Mouse (Mus musculus) embryonic stem cell, embryonic (primary cell): ENCODE data around the gene Dgki.

ENCODE experiments used
- CTCF ChIA-PET, 4 experiments: fragments of 300-600 bp in 2 of 4; fragments of 350-600 bp in 2 of 4; sonication (Branson Sonifier 250); formaldehyde crosslinking; loops; one replicate each; lab custom pipeline; 2022; ENCODE audit warnings: inconsistent platforms in 2 of 4; lab: Charles Lee
- POLR2A ChIA-PET, 4 experiments: fragments of 300-600 bp in 2 of 4; fragments of 350-600 bp in 2 of 4; sonication (Branson Sonifier 250); formaldehyde crosslinking; loops; one replicate each; lab custom pipeline; 2022; ENCODE audit warnings: antibody characterized with exemption in 4 of 4, inconsistent platforms in 1 of 4; lab: Charles Lee

Gene Dgki

GRCm38 (mm10) chr6:37026343-37027243, 273.4 kb downstream of the Dgki start:
- ChIA-PET POLR2A (interaction anchor here in 1 of 4 experiments (0.6 kb wide), 1 partner anchor 627 kb away, joined by 4 read pairs; no protein-coding TSS in a partner anchor), CTCF (no interaction called here)

- ChIA-PET CTCF (no interaction called here), POLR2A (no interaction called here)
Observed at GRCm38 (mm10) chr6:37016046-37016445, 283.9 kb downstream of the Dgki start.

DNA sequence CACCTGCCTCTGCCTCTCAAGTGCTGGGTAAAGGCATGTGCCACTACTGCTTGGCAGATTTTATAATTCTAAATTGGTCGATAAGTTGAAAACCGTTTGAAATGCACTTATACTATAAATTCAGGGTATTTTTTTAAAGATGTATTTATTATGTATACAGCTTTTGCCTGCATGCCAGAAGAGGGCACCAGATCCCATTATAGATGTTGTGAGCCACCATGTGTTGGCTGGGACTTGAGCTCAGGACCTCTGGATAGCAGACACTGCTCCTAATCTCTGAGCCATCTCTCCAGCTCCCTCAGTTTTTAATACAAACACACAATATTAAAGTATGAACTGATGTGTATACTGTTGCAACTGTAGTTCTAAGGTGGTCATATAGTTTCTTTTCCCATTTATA, 288.4 kb downstream of the Dgki start:
- CTCF ChIA-PET, result no interaction called here
- POLR2A ChIA-PET, result no interaction called here

DNA sequence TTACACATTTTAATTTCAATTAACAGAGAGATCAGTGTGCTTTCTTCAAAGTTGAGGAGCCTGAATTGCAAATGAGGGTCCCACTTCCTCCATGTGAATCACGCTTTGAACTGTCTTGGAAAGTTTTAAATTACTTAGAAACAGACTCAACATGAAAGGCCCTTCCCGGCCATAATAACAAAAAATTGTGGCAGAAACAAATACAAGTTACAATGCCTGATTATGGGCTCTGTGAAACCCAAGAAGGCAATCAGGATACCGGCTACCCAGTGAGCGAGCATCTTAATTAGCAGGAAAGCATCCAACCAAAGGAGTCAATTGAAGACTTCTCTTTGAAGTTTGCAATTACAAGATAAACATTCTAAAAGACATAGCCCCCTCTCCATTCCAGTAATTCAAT, 292.4 kb downstream of the Dgki start:
- POLR2A ChIA-PET, result interaction anchor here in 1 of 4 experiments (0.6 kb wide), 2 partner anchors 35 to 328 kb away, joined by 4 read pairs; no protein-coding TSS in a partner anchor
- CTCF ChIA-PET, result no interaction called here

GRCm38 (mm10) chr6:37004914-37005313, 295.1 kb downstream of the Dgki start:
- ChIA-PET CTCF (no interaction called here), POLR2A (no interaction called here)

DNA sequence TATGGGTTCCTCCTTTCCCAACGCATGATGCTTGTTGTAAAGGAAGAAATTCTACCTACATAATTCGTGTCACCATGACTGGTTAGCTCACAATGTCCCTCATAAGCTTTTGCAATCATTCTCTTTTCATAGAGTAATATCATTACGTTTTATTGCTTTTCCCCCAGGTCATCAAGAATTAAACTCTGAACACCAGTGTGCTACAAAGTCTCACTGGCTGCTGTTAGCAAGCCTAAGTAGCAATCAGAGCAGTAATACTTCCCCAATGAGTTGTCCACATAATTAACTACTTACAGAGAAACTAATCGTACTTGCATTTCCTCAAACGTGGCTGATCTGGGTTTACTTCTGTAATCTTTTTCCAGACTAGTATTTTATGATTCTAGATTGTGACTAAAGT, 296.7 kb downstream of the Dgki start:
- ChIA-PET CTCF (no interaction called here), POLR2A (no interaction called here)

- ChIA-PET CTCF (no interaction called here), POLR2A (no interaction called here)
Observed at GRCm38 (mm10) chr6:36998942-36999341, 301.0 kb downstream of the Dgki start.

- POLR2A ChIA-PET, result no interaction called here
- CTCF ChIA-PET, result no interaction called here
Observed at GRCm38 (mm10) chr6:36994329-36994728, 305.7 kb downstream of the Dgki start.

- CTCF ChIA-PET, result no interaction called here
Observed at GRCm38 (mm10) chr6:36990186-36990585, 309.8 kb downstream of the Dgki start.

GRCm38 (mm10) chr6:36988800-36989199, 311.2 kb downstream of the Dgki start:
- ChIA-PET POLR2A (no interaction called here), CTCF (no interaction called here)

More at GRCm38 (mm10) chr6:36990186-36990585, 309.8 kb downstream of the Dgki start:
- POLR2A ChIA-PET, result no interaction called here

DNA sequence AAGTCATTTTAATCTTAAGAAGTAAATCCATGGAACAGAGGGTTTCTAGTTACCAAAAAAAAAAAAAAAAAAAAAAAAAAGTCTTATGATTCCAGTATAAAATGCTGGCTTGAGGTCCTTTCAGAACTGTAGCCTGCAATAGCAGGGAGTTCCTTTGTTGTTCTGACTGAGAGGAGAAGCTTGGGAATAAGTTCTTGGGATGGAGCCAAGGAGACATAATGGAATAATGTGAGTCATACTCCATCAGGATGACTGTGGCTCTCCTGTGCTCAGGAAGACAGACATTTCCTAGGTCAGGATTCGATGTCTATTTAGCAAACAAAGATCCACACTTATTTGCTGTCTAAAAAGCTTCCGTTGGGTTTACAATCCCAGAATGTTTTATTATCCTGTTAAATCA, 318.3 kb downstream of the Dgki start:
- CTCF ChIA-PET, result interaction anchor here in 1 of 4 experiments (0.7 kb wide), 1 partner anchor 35 kb away, joined by 4 read pairs; no protein-coding TSS in a partner anchor

GRCm38 (mm10) chr6:36980475-36980874, 319.5 kb downstream of the Dgki start:
- ChIA-PET CTCF (no interaction called here), POLR2A (no interaction called here)

More for the DNA sequence above, 318.3 kb downstream of the Dgki start:
- POLR2A ChIA-PET, result no interaction called here

DNA sequence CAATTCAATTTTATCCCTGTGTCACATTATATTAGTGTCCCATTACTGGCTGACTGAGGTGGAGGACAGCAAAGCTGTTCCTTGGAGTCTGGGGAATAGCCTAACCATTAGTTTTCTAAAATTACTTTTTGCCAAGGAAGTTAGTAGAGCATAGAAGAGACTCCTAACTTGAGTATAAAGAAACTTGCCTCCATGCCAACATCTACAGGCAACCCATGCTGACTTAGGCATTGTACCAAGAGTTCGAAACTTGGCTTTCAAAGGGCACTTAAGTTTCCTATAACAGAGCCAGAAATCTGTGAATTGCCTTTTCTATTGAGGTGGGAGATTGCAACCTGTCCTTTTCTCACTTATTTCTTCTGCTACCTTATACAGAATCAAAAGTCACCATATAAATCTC, 321.8 kb downstream of the Dgki start:
- CTCF ChIA-PET, result no interaction called here
- POLR2A ChIA-PET, result no interaction called here

- POLR2A ChIA-PET, result no interaction called here
- CTCF ChIA-PET, result no interaction called here
Observed at GRCm38 (mm10) chr6:36973096-36973495, 326.9 kb downstream of the Dgki start.

- ChIA-PET CTCF (no interaction called here), POLR2A (no interaction called here)
Observed at GRCm38 (mm10) chr6:36972494-36972893, 327.5 kb downstream of the Dgki start.

DNA sequence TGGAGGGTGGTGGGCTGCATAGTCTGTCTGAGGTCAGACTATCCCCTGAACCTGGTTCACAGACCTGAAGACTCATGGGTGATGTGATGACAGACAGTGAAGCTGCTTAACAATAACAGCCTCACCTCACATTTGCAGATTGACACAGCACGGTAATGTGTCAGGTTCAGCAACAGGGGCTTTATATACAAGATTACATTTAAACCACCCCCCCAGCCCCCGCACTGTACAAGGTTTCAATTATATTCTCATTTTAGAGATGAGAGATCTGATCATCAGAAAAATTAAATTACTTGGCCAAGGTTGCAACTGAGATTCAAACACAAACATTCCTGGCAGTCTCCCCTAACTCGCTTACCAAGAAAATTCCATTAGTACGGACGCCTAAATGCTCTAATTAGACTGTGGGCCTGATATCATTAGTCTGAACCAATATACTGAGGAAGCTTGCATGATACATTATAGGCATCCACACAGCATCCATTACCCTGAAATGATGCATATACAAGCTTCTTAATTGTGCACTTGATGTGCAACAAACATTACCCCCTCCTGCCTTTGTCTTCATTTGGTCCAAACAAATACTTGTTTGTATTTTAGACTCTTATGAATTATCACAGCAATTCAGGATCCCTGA, 330.6 kb downstream of the Dgki start:
- ChIA-PET CTCF (no interaction called here), POLR2A (no interaction called here)

DNA sequence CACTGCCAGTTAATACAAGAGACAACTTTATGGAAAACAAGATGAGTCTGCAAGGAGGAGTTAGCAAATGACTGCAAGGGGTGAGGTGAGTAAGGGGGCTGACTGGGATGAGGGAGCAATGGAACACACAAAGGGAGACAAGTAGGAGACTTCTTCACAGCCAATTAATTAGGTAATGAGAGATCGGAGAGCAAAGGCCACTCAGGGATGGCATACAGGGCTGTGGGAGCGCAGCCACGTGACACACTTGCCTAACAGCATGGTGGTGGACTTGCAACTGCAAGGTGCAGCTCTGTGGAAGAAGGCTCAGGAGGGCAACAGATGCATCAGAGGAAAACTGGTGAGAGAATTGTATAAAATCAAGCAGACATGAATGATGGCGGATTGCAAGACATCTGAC, 339.3 kb downstream of the Dgki start:
- ChIA-PET CTCF (no interaction called here), POLR2A (no interaction called here)

DNA sequence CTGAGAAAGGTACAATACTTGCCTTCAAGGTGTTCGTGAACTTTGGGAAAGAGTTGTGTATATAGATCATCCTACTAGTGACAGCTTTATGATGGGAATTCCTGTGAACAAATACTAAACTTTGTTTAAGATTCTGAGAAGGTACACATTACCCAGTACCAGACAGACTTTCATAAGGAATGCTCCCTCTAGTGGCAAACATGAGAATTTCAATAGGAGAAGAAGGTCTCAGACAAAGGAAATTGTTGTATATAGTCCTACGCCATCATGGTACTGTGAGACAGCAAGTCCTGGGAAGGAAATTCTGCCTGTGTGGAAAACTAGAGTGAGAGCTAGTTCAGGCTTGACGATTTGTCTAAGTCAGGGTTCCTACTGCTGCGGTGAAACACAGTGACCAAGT, 344.7 kb downstream of the Dgki start:
- POLR2A ChIA-PET, result no interaction called here
- CTCF ChIA-PET, result interaction anchor here in 1 of 4 experiments (0.6 kb wide), 1 partner anchor 10 kb away, joined by 3 read pairs; no protein-coding TSS in a partner anchor

GRCm38 (mm10) chr6:36950648-36951047, 349.3 kb downstream of the Dgki start:
- CTCF ChIA-PET, result interaction anchor here in 3 of 4 experiments (0.5 to 0.6 kb wide), 3 partner anchors 176 to 601 kb away, joined by 4 to 5 read pairs (median 4); no protein-coding TSS in a partner anchor
- POLR2A ChIA-PET, result no interaction called here

- POLR2A ChIA-PET, result interaction anchor here in 1 of 4 experiments (1.2 kb wide), 1 partner anchor 17 kb away, joined by 4 read pairs; no protein-coding TSS in a partner anchor
- CTCF ChIA-PET, result no interaction called here
Observed at GRCm38 (mm10) chr6:36947861-36948260, 352.1 kb downstream of the Dgki start.
